Mouse (Mus musculus) neural tube, embryonic 13.5 days (tissue): ENCODE measurements around the gene Tubd1. TPM values are rescaled to one million over a fixed set of nuclear protein-coding genes. Genes with fewer than 3 reads are reported as not detected.

ENCODE experiments used
- ATAC-seq: fragments of 200-750 bp; cut with Nextera tagmentation; 2 replicates; pipeline ENCODE4 v1.8.0; 2017; ENCODE audit warnings: low read depth, mild to moderate bottlenecking, moderate TSS enrichment, moderate library complexity
- H3K27ac ChIP-seq: fragments of 300-500 bp; sonication (generic); replicated peaks from 2 replicates; pipeline ENCODE4 v1.5.1; 2015; ENCODE audit warnings: moderate library complexity, mild to moderate bottlenecking, inconsistent platforms
- H3K27me3 ChIP-seq: fragments of 300-500 bp; sonication (generic); 2 replicates; pipeline ENCODE4 v1.6.1; 2015; ENCODE audit warnings: mild to moderate bottlenecking, inconsistent platforms
- H3K36me3 ChIP-seq: fragments of 300-500 bp; sonication (generic); 2 replicates; pipeline ENCODE4 v1.6.1; 2015; ENCODE audit warnings: mild to moderate bottlenecking, inconsistent platforms
- H3K4me1 ChIP-seq: fragments of 300-500 bp; sonication (generic); replicated peaks from 2 replicates; pipeline ENCODE4 v1.6.1; 2015; ENCODE audit warnings: inconsistent platforms
- H3K4me2 ChIP-seq: fragments of 300-500 bp; sonication (generic); 2 replicates; pipeline ENCODE4 v1.6.1; 2015; ENCODE audit warnings: inconsistent platforms, mild to moderate bottlenecking, moderate library complexity
- H3K4me3 ChIP-seq: fragments of 300-500 bp; sonication (generic); 2 replicates; pipeline ENCODE4 v1.5.1; 2015; ENCODE audit warnings: mild to moderate bottlenecking, inconsistent platforms
- H3K9ac ChIP-seq: fragments of 300-500 bp; sonication (generic); 2 replicates; pipeline ENCODE4 v1.6.1; 2015; ENCODE audit warnings: moderate library complexity, mild to moderate bottlenecking, inconsistent platforms
- H3K9me3 ChIP-seq: fragments of 300-500 bp; sonication (generic); 2 replicates; pipeline ENCODE4 v1.6.1; 2016; ENCODE audit warnings: inconsistent platforms
- WGBS: fragments of 180-500 bp; shearing (Covaris S2); methylation state at CpG from one replicate; pipeline ENCODE4 v1.1.7; 2015; 5-methylcytosine and 5-hydroxymethylcytosine counted together
- polyA plus RNA-seq: library from polyadenylated mRNA; unstranded; fragments of >200 nt; fragmentation: Nextera tagmentation; extraction: Ambion mirVana; gene quantifications from 2 replicates; pipeline ENCODE4 v1.2.1, GENCODE M21; 2015

Tubd1 gene
- polyA plus RNA-seq, 1 experiment from 2014 or later = 8.6 TPM

DNA sequence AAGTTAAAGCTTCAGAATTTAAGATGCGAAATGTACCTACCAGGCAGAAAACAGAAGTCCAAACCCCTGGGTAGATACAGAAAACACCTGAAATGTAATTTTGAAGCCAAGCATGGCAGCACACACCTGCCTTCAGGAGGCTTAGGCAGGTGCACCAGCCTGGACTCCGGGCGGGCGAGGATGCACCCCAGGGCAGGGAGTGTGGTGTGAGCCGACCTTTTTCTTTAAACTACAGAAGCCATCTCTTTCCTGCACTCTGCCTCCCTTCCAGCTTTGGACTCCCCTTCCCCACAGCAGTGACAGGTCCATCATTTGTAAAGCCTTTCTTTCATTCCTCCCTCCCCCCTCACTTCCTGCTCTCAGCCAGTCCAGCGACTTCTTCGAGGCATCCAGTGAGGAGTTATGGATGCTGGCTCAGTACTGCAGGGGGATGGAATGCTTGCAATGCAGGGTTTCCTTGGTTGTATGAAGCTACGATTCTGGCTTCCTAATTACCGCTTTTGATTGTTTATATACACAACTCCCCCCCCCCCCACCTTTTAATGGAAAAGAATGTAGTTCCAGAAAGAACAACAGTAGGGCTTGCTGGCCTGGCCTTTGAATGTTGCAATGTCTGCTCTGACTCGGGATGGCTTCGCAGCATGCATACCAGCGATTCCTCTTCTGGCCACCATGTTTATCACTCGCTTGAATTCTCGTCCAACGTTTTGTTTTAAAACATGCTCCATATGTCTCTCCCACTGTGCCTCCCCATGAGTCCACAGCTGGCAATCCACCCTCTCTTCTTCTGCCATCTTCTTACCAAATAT lies 26.5 kb downstream of the Tubd1 start:
- Histone ChIP-seq H3K36me3 (no peaks in the 10 kb centered on the region), H3K9me3 (no peaks in the 10 kb centered on the region), H3K27ac (no peak overlapping the region), H3K27me3 (no peaks in the 10 kb centered on the region), H3K4me1 (peaks cover 7% of the 10 kb centered on the region), H3K4me2 (no peak overlapping the region), H3K9ac (no peak overlapping the region; the same call in 1 of the 2 replicates), H3K4me3 (no peak overlapping the region)
- WGBS = 53% methylated on average over 15 of the region's 15 CpGs
- no peak for ATAC-seq

DNA sequence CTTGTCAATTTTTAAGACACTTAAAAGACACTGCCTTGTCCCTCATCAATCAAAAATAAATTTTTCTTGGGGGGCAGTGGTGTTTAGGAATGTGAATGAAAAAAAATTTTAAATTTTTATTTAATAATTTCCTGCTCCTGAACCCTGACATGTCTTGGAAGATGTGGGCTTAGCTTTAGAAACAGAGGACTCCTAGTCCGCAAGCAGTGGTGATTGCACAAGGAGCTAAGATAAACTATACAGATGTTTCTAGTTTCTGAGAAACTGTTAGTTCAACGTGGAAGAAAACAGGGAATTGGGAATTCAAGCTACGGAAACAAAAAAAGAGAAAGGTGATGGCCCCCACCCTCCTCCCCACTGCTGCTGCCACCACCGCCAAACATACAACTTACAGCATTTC lies 27.1 kb downstream of the Tubd1 start:
- H3K4me1 ChIP-seq = peaks cover 7% of the 10 kb centered on the region
- ATAC-seq = no peak
- no peak overlapping the region for H3K9ac ChIP-seq
- no peak overlapping the region for H3K4me2 ChIP-seq
- no peaks in the 10 kb centered on the region for H3K36me3 ChIP-seq
- 84% methylated on average over 4 of the region's 4 CpGs for WGBS
- H3K27ac ChIP-seq = no peak overlapping the region
- no peaks in the 10 kb centered on the region for H3K27me3 ChIP-seq
- H3K4me3 ChIP-seq = no peak overlapping the region
- no peaks in the 10 kb centered on the region for H3K9me3 ChIP-seq

- Histone ChIP-seq H3K9ac (no peak overlapping the region), H3K27ac (no peak overlapping the region), H3K27me3 (no peaks in the 10 kb centered on the region), H3K4me2 (no peak overlapping the region), H3K4me1 (peaks cover 7% of the 10 kb centered on the region), H3K4me3 (no peak overlapping the region), H3K36me3 (no peaks in the 10 kb centered on the region), H3K9me3 (no peaks in the 10 kb centered on the region)
- 76% methylated on average over 2 of the region's 2 CpGs for WGBS
- no peak for ATAC-seq
Measured at GRCm38 (mm10) chr11:86572623-86573022, 27.8 kb downstream of the Tubd1 start.

DNA sequence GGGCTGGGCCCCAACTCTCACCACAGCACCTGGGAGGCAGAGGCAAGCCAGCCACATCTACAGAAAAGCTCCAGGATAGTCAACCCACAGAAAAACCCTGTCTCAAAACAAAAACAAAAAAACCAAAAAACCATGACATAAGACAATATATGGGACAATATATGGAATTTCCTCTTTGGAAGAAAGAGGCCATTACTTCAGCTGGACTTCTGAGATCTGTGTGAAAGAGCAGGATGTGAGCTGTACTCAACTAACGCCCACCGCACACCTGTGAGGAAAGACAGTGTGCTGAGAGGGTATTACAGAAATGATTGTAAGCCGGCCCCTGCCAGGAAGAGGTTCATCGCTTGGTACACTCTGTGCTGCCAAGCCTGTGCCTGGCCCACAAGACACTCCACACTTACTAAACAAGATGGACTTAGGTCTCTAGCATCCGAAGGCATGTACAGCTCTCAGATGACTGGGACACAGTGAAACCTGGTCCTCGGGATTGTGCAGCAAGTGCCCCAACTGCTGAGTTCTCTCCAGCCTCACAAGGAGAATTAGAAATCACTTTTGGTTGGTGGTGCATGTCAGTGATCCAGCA lies 28.9 kb downstream of the Tubd1 start:
- Histone ChIP-seq H3K27ac (no peak overlapping the region), H3K27me3 (no peaks in the 10 kb centered on the region), H3K36me3 (no peaks in the 10 kb centered on the region), H3K9ac (no peak overlapping the region), H3K9me3 (no peaks in the 10 kb centered on the region), H3K4me3 (no peak overlapping the region), H3K4me1 (peaks cover 7% of the 10 kb centered on the region), H3K4me2 (no peak overlapping the region)
- WGBS = 94% methylated on average over 6 of the region's 6 CpGs
- ATAC-seq = no peak

- ATAC-seq = no peak
- 75% methylated on average over 2 of the region's 2 CpGs for WGBS
- no peaks in the 10 kb centered on the region for H3K36me3 ChIP-seq
- H3K27me3 ChIP-seq = no peaks in the 10 kb centered on the region
- peaks cover 10% of the 10 kb centered on the region for H3K4me1 ChIP-seq
- H3K27ac ChIP-seq = no peak overlapping the region
- H3K9me3 ChIP-seq = no peaks in the 10 kb centered on the region
- H3K4me2 ChIP-seq = no peak overlapping the region
- H3K9ac ChIP-seq = no peak overlapping the region
- no peak overlapping the region for H3K4me3 ChIP-seq
Measured at GRCm38 (mm10) chr11:86574408-86574807, 29.6 kb downstream of the Tubd1 start.

GRCm38 (mm10) chr11:86575632-86576378 lies 31.0 kb downstream of the Tubd1 start:
- Histone ChIP-seq H3K9ac (no peak overlapping the region), H3K4me2 (no peak overlapping the region), H3K27ac (no peak overlapping the region), H3K9me3 (no peaks in the 10 kb centered on the region), H3K4me3 (no peak overlapping the region), H3K36me3 (no peaks in the 10 kb centered on the region), H3K27me3 (no peaks in the 10 kb centered on the region), H3K4me1 (peaks cover 11% of the 10 kb centered on the region)
- WGBS = 80% methylated on average over 7 of the region's 7 CpGs
- no peak for ATAC-seq

- H3K4me1 ChIP-seq = peaks cover 4% of the 10 kb centered on the region; the same call in 1 of the 2 replicates
- no peak overlapping the region for H3K4me2 ChIP-seq
- no peaks in the 10 kb centered on the region for H3K9me3 ChIP-seq
- H3K4me3 ChIP-seq = no peak overlapping the region
- H3K9ac ChIP-seq = no peak overlapping the region
- 83% methylated on average over 4 of the region's 4 CpGs for WGBS
- H3K36me3 ChIP-seq = peaks cover 8% of the 10 kb centered on the region; the same call in 1 of the 2 replicates
- no peak for ATAC-seq
- H3K27ac ChIP-seq = peak overlapping the region; percentile 28; the same call in 1 of the 2 replicates
- H3K27me3 ChIP-seq = no peaks in the 10 kb centered on the region
Measured at GRCm38 (mm10) chr11:86577231-86577630, 32.4 kb downstream of the Tubd1 start.

DNA sequence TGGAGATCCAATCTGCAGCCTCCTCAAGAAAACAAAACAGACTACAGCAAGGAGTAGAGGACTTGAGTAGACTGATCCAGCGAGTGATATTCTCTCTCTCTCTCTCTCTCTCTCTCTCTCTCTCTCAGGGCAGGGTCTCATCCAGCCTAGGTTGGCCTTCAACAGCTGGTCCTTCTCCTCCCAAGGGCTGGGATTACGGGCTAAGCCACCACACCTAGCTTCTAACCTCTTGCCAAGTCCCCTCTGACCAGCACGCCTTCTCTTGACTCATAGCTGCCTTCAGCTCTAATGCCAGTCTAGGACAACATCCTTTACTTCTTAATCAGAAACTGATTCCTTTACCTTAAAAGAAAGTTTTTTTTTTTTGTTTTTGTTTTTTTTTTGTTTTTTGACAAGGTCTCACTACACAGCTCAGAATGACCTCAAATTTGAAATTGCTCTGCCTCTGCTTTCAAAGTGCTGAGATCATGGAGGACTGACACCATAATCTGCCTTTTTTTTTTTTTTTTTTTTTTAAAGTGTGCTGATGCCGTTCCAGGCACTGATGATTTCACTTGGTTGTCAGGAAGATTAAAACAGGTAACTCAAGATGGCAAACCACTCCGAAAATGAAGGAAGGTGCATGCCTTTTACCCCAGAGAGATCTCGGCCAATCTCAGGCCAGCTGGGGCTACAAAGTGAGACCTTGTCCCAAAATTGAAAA lies 33.5 kb downstream of the Tubd1 start:
- H3K4me1 ChIP-seq = peaks cover 4% of the 10 kb centered on the region; the same call in 1 of the 2 replicates
- no peak overlapping the region for H3K4me3 ChIP-seq
- no peak overlapping the region for H3K4me2 ChIP-seq
- 89% methylated on average over 6 of the region's 6 CpGs for WGBS
- no peaks in the 10 kb centered on the region for H3K9me3 ChIP-seq
- H3K36me3 ChIP-seq = peaks cover 8% of the 10 kb centered on the region; the same call in 1 of the 2 replicates
- no peaks in the 10 kb centered on the region for H3K27me3 ChIP-seq
- peak overlapping the region; percentile 28; the same call in 1 of the 2 replicates for H3K27ac ChIP-seq
- no peak overlapping the region for H3K9ac ChIP-seq
- no peak for ATAC-seq

GRCm38 (mm10) chr11:86578809-86579730 lies 34.3 kb downstream of the Tubd1 start:
- Histone ChIP-seq H3K9me3 (no peaks in the 10 kb centered on the region), H3K4me1 (peaks cover 4% of the 10 kb centered on the region; the same call in 1 of the 2 replicates), H3K36me3 (peaks cover 8% of the 10 kb centered on the region; the same call in 1 of the 2 replicates), H3K4me3 (no peak overlapping the region), H3K27me3 (no peaks in the 10 kb centered on the region), H3K9ac (no peak overlapping the region), H3K4me2 (no peak overlapping the region), H3K27ac (no peak overlapping the region)
- ATAC-seq = no peak
- WGBS = 81% methylated on average over 25 of the region's 25 CpGs

DNA sequence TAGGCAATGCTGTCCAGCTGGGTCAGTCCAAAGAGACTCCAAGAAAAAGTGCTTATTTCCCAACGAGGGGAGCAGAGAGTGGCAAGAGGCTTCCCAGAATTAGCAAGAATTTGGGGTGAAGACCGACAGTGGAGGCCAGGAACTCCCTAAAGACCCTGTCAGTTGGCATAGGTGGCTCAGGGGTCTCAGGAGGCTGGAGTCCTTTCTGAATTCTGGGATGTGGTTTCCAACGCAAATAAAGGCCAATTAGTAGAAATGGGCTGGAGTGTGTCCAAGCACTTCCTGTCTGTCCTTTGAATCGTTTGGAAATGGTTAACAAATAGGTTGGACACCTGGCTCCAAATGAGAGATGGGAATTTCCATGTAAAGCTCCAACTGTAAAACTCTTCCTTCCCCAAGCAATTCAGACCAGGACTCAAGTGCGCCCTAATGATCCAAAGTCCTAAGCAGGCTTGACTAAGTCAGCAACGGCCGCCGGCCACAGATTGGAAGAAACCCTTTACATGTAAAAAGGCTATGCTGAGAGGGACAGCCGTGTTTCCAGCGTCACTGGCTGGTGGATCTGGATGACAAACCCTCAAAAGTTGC lies 35.0 kb downstream of the Tubd1 start:
- no peaks in the 10 kb centered on the region for H3K9me3 ChIP-seq
- no peak overlapping the region for H3K9ac ChIP-seq
- H3K4me3 ChIP-seq = no peak overlapping the region
- peaks cover 4% of the 10 kb centered on the region; the same call in 1 of the 2 replicates for H3K4me1 ChIP-seq
- no peak overlapping the region for H3K27ac ChIP-seq
- H3K36me3 ChIP-seq = peaks cover 9% of the 10 kb centered on the region; the same call in 1 of the 2 replicates
- no peak for ATAC-seq
- WGBS = 86% methylated on average over 10 of the region's 10 CpGs
- H3K27me3 ChIP-seq = no peaks in the 10 kb centered on the region
- H3K4me2 ChIP-seq = no peak overlapping the region
